Mouse (Mus musculus): ENCODE measurements around the gene Impad1.

DNA sequence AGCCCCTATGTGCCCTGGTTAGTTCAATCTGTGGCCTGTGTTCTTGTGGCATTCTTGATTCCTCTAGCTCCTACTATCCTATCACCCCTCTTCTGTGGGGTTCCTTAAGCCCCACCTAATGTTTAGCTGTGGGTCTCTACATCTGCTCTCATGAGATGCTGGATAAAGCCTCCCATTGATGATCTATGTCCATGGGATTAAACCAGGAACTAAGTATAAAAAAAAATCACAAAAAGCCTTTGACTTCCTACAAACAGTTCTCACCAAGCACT is 9.5 kb downstream of the Impad1 start:
- TF ChIP-seq USF1 (IDR thresholded peaks at IDR 0.05; ENCODE audit: low read depth) (no peak), CTCF (IDR thresholded peaks at IDR 0.05; ENCODE audit: control insufficient read depth, insufficient read depth, insufficient read length) (no peak)

Data from C2C12 (cell line).